Mouse (Mus musculus): Measurements from ENCODE around the gene Cbx7.

DNA sequence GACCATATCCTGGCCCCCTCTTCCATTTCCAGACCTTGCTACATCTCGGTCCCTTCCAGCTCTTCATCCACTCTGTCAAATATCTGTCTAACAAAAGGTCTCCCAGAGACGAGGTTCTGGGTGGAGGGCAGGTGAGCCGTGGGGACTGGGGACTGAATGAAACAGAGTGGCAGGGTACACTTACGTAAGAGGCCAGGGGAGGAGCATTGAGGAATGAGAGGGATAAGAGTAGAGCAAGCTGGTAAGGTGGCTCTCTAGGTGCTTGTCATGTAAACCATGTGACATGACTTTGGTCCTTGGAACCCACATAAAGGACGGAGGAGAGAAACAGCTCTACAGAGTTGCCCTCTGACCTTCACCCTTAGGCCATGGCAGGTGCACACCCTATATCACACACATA, 71.9 kb downstream of the Cbx7 start:
- TF ChIP-seq CTCF (IDR thresholded peaks at IDR 0.05; ENCODE audit: extremely low read depth, insufficient read depth, insufficient read length, insufficient replicate concordance) = no peak
- TF ChIP-seq POLR2A (IDR thresholded peaks at IDR 0.05; ENCODE audit: low read depth, low read length) = no peak

All from spleen, adult 2 months (tissue).